Mouse (Mus musculus) layer of hippocampus, postnatal 25 days (tissue): ENCODE results near the gene Idh1. TPM values are rescaled to one million over a fixed set of nuclear protein-coding genes. Genes with fewer than 3 reads are reported as not detected.
"Not testable (repeated sequence)": the region's sequence is repeated elsewhere in the genome, so short reads cannot be mapped to it uniquely, and the experiment has no call there.

Source experiments
- DNase-seq, 2 experiments: peaks; one replicate each; pipeline ENCODE4 v3.0.0; 2022; ENCODE audit warnings: mixed read lengths in 2 of 2, low spot score in 1 of 2; ENCODE audit errors: extremely low spot score in 1 of 2
- total RNA-seq, 2 experiments: library from RNA; stranded (reverse); gene quantifications; 2 replicates each; pipeline ENCODE4 v1.2.3; 2021

The Idh1 gene
- 10 to 100 TPM; 52.2 to 57.4 TPM for total RNA-seq

DNA sequence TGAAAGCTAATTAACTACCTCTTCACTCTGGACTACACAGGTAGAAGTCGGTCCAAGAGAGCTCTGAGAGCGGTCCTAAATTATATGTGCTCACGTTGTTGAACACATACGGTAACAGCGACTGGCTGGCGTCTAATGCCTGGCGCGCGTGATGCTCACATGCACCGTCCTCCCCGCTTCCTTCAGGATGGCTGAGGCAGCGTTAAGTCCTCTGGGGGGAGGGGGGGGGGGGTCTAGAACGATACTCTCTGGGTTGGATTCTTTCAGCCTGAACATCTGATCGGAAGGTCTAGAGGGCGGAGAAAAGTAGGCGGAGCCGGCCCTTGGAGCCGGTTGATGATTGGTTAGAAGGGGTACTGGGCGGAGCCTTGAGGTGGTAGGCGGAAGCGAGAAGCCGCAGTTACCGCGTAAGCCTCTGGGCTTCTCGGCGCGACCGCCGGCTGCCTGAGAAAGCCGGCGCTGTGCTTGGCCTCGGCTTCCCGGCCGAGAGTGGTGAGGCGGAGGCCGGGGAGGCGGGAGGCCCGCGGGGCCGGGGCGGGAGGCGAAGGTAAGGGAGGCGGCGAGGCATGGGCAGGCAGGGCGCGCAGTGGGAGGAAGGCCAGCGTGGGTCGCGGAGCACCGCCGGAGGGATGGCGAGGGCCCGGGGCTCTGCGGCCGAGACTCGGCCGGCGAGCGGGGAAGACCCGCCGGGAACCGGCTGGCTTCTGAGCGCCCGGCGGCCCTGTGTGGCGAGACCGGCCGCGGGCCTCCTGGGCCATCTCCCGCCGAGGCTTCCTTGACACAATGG, at the start of gene Idh1, which contains the start of gene Pikfyve:
Idh1 (minus strand) TSS at position 214 of the 787 bp plus-strand sequence.
Pikfyve (plus strand) TSS at position 397 of the 787 bp plus-strand sequence.
- DNase-seq: peak; percentile 85 to 90

DNA sequence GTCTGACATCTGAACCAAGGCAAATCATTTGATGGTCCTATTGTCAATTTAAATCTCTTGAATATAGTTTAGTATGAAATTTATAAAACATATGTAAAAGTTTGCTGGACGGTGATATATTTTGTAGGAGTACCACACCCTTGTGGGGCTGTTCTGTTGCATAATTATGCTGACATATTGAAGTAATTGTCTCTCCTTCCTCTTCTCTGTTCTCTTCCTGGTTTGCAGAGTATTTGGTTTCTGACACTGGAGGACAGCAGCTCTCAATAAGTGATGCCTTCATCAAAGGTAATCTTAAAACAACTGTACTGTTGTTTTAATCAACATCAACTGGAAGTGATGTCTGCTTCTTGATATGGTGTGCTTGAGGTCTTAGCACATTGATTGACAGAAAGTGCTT, 44.3 kb upstream of the Idh1 start:
- DNase-seq: no peak

DNA sequence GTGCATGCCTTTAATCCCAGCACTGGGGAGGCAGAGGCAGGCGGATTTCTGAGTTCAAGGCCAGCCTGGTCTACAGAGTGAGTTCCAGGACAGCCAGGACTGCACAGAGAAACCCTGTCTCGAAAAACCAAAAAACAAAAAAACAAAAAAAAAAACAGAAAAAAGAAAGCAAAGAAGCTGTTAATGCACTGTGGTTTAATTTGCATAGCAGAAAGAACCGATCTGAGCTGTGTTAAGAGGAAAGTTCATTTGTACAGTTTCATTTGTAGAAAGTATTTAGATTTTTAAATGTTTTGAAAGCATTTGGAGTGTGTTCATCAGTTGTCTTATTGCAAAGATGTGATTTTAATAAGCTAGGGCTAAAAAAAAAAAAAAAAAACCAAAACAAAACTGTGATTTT, 43.5 kb upstream of the Idh1 start:
- not testable (repeated sequence) for DNase-seq

DNA sequence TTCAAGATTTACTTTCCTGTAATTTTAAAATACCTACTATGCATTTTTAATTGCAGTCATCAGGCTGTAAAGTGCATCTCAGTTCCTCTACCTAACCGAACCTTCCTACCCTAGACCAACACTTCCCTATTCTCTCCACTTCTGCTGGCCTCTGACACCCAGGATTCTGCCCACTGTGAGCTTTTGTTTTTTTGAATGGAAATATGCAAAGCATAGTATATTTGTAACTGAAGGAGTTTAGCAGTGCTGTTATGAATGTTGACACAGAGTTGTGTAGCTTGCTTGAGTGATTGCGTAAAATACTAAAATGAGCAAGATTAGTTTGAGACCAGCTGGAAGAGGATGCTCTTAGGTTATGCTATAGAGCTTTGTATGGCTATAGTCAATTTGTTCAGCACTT, 41.4 kb upstream of the Idh1 start:
- no peak for DNase-seq

DNA sequence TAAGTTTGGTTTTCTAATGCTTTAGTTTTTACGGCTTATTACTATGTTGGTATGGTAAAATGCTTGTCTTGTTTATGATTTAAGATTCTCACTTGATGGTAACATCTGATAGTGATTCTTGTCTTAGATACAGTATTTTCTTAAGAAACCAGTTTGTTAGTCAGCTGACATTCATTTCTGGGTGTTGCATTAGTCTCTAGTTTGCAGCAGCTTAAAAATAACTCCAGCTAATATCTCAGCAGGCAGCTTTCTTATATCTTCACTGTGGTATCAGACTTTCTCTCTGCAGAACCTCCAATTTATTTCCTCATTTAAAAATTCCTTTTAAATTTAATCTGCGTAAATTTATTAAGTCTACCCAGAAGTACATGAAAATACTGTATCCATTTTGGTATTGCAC, 37.4 kb upstream of the Idh1 start:
- no peak for DNase-seq

DNA sequence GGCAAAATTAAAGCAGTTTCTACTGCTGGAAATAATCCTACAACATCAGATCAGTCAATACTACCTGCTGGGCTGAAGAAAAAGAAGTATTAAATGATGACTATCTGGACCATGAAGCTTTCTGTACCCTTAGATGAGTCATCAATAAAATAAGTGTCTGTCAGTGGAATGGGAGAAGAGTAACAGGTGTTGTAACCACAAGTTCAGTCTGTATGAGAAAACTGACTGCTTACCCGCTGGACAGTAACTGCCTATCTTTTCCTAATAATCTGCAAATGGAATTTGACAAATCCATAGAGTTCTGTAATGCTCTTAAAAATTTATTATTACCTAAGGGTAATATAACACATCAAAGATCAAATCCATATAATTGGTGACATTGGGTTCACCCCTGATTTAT, 31.7 kb upstream of the Idh1 start:
- no peak for DNase-seq

DNA sequence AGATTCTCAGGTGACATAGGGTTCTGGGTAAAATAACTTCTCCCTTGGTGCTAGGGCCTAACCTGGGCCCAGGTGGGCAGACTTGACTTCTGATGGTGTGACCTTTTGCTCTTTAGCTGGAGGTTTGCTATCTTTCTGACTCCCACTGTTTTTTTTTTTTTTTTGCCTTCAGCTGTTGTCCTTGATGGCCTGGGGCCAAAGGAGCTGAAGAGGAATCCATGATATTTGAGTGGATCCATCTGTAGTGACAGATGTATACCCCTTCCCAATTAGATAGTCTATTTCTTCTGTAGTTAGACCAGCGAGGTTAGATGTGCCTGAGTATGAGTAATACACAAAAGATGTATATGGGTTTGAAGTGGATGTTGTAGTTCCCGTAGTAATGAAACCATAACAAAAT, 31.3 kb upstream of the Idh1 start:
- DNase-seq: no peak

DNA sequence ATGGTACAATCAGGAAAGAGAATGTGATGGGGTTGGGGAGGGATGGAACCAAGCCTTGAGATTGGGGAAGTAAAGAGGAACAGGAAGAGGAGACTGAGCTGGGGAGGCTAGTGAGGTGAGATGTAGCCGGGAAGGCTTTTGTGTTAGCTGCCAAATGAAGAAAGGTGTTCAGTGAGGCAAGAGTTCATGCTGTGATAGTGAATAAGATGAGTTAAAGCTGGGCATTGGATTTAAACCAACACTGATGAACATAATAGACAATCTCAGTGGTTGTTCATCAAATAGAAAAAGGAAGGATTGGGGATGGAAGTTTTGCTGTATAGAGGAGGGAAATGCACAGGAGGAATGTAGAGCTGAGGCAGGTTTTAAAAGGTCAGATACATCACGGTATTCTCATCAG, 26.9 kb upstream of the Idh1 start:
- DNase-seq: no peak

DNA sequence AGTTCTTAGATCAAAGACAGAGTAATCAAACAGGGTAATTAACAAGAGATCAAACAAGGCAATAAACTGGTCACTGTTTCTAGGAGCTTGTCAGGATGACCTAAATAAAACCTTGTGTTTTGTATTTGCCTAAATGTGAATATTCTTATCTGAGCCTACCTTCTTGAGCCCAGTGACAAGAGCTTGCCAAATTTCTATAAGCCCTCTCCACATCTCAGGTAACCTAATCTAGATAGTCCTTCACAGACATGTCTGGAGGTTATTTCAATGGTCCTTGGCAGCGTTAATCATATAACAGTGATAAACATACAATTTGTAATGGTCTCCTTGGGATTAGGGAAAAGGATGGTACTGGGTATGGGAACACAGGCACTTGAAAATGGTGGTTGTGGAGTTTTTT, 18.0 kb upstream of the Idh1 start:
- DNase-seq: no peak

DNA sequence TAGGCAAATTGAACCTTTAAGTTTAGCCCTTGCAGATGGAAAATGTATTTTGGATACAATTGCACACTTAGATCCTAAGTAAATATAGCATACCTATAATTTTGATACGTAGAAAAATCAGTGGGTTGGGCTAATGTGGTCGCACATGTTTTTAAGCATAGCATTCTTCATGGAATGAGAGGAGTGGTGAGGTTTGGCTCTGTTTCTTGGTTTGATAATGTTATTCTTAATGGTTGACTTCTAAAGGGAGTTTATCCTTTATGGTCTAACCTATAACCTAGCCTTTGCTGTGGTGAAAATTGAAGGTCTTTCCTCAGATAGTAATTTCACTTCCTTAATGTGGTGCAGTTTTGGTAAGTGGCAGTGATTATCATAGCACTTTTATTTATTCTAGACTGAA, 12.6 kb upstream of the Idh1 start:
- no peak for DNase-seq

DNA sequence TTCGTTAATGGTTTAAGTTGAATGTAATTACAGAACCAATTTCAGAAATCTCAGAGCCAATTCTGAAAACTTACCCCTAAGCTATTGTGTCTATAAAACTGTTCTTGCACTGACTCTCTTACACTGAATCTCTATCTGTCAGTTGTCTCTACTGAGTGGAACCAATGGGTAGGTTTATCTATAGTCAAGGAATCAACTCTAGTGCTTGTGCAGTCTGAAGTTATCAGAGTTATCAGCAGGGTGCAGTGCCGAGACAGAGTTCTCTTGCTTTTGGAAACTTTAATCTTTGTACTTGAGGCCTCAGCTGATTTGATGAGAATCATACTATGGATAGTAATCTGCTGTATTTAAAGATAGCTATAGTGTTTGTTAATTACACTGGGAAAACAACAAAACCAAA, 12.1 kb upstream of the Idh1 start:
- no peak for DNase-seq

DNA sequence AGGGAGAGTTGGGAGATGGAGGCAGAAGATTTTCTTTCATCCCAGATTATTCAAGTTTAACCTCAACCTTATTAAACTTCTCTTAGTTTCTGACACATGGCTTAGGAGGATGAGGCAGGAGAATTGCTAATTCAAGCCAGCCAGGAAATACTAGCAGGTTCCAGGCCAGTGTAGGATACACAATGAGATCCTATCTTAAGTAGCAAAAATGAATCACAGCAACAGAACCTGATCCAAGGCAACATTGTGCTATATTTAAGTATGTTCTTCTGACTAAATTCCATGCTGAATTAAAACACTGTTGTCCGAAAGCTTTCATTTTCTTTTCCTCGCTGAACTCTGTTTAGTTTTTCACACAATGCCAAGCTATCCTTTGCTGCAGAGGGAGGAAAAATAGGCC, 6.9 kb upstream of the Idh1 start:
- DNase-seq: no peak

DNA sequence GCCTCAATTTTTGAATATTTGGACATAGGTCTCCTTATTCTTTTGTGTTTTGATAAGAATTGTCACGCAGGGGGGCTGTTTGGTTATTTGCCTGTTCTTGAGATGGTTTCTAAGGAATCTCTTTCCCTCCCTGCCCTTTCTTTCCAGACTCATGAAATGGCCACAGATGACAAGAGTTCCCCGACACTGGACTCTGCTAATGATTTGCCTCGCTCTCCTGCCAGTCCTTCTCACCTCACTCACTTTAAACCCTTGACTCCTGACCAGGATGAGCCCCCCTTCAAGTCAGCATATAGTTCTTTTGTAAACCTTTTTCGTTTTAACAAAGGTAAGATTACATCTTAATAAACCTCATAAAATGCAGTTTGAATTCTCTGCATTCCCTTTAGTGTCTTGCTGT, 3.9 kb upstream of the Idh1 start:
- no peak for DNase-seq

DNA sequence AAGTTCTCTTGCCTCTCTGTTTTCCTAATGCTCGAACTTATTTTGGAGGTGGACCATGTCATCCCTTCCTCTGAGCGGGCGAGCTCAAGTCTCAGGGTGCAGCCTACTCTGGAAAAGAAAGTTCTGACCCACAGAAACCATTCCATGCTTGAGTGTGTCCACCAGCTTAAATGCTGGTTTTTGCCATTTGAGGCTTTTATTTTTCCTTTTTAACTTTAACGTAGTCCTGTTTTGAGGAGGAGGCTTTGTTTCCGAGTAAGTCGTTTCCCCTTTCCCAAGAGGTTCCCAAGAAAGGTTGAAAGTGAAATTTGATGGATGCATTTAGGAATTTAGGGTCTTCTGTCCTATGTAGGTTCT, 752 bp upstream of the Idh1 start:
- no peak for DNase-seq

DNA sequence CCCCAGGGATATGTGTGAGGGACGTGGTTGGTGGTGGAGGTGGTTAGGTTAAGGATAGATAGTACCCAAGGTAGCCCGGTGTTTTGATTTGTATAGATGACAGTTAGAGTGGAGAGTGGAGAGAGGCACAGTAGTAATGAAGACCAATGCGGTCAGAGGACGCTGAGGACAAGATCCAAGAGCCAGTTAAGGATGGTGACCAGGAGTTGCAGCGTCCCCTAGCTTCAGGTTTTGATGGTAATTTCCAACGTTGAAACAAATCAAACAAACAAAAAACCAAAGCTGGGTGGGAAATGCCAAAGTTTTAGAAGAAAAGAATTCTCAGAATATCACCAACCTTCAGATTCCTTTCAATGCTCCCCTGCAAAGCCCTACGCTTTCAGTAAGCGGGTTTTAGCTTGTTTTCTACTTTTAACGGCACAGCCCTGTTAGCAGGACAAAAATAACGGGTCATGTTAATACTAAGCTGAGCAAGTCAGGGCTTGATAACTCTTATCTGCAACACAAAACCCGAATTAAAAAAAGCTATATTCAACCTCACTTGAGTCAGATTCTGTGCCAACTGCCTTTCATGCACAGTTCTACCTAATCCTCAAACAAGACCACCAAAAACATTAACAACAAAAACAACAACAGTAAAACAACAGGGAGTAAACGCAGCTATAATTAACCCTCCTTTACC, 635 bp downstream of the Idh1 start:
- no peak for DNase-seq

DNA sequence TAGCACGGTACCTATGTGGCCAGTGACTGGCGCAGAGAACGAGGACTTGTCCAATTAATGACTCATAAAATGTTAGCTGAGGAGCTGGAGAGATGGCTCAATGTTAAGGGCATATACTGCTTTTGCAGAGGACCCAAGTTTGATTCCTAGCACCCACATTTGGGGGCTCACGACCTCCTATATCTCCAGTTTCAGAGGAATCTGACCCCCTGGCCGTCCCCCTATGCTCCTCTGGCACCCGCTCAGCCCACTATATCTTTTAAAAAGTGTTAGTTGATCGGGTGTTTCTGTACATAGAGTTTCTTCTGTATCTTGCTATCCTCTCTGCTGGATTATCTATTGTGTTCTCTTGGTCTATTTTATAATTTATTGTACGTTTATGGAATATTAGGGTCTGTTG, 1.3 kb downstream of the Idh1 start:
- no peak for DNase-seq

DNA sequence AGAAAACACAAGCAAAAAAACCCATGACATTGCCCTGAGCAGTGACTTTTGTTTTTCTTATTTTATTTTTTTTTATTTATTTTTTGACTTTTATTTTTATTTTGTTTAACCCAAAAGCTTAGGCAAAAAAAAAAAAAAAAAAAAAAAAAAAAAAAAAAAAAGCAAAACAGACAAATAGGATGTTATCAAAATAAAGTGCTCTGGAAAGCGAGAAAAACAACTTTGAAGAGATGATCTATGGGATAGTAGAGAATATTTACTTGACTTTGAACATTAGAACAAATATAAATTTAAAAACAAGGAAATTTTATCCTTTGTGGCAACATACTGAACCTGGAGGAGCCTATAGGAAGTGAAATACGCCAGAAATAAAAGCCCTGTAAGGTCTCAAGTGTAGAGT, 2.3 kb downstream of the Idh1 start:
- DNase-seq: no peak

DNA sequence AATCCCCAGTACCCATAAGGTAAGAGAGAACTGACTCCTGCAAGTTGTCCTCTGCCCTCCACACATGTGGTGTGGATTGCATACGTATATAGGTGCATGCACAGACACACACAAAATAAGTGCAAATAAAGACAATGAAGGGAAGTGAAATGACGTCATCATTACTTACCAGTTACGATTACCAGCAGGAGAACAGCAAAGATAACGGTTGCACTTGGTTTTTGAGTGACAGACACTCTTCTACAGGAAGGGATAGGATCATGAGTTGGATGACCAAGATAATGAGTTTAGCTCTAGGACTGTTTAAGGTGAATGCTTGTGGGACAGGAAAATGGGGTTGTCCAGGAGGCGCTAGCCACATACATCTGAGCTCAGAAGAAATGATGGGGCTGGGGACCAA, 4.8 kb downstream of the Idh1 start:
- DNase-seq: no peak

DNA sequence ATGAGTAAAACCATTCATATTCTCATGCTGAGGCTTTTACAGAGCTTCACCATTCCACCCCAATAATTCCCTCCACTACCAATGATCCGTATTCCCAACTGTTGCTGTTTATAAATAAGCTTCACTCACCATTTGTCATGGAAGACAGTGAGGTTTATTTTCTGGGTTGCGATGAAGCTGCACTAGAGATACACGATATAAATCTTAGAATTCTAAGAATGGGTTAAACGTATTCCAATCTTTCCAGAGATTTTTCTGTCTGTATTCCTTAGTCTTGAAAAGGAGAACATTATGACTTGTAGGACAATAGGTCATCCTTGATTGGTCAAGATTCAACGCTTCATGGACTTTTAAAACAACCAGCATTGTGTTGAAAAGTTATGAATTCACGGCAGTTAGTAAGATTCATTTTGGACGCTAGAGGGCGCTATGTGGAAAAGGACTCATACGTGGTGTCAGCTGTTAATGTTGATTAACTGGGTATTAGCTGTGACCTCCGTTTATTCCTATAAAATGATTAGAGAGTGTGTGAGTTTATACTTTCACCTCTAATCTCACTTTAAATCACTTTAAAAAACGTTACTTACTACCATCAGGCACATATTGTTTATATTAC, 6.6 kb downstream of the Idh1 start:
- peak in 1 of 2 experiments; percentile 67 for DNase-seq

DNA sequence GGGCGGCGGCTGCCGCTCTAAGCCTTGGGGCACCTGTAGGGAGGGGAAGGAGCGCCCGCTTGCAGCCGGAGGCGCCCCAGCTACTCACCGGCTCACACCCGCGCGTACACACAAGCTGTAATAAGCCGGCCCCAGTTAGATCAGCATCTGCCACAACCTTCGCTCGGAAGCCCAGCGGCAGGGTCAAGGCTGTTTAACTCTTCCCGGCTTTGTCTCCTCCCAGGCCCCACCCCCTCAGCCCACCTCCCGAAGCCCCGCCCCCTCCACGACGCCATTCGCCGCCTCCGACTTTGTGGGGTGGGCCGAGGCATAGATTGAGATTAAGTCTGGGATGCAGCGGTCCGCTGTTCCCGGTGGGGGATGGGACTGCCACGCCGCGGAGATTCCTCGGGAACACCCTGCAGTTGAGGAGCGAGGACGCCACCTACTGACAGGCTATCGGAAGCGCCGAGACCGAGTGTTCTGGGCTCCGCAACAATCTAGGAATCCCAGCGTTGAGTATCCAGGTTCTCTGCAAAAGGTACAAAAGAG, 7.3 kb downstream of the Idh1 start:
- peak; percentile 90 to 98 for DNase-seq

DNA sequence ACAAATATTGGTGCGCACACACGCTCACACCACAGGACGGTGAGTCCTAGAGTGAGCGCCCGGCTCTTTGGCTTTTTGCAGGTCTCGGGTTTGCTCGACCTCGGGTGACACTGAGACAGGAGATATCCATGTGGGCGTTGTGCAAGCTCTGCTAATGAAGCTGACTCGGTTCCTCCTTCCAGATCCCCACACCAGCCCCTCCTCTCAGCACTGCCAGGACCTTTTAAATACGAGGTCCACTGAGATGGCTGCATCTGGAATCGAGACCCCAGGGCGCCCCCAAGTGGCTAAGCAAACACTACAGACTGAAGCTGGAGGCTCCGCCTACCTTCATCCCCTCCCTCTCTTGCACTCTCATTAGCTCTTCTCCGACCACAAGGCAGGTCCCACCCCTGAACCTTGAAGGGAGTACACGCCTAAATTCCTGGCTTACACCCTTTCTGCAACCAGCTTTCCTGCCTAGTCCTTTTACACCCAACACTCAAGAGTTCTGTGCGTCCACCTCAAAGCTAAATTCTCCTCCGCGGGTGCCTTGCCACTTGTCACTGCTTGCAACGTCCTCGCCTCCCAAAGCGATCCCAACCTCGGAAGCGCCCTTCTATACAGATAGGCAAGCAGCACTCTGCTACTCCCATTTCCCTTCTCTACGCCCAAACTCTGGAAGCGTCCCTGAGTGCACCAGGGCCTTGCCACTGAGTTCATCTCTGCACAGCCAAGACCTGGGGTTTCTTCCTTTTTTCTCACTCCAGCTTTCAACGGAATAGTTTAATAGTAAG, 8.0 kb downstream of the Idh1 start:
- DNase-seq: peak; percentile 86 to 97
